Mouse (Mus musculus): ENCODE data around the gene Reps1. TPM values are rescaled to one million over a fixed set of nuclear protein-coding genes. Genes with fewer than 3 reads are reported as not detected.
A peak's percentile ranks its signal among the peaks of the same experiment; 100 is the strongest.

The Reps1 gene
- polyA plus RNA-seq (2012; rRNA removed) = 55.9 and 61.6 TPM in 2 replicates

DNA sequence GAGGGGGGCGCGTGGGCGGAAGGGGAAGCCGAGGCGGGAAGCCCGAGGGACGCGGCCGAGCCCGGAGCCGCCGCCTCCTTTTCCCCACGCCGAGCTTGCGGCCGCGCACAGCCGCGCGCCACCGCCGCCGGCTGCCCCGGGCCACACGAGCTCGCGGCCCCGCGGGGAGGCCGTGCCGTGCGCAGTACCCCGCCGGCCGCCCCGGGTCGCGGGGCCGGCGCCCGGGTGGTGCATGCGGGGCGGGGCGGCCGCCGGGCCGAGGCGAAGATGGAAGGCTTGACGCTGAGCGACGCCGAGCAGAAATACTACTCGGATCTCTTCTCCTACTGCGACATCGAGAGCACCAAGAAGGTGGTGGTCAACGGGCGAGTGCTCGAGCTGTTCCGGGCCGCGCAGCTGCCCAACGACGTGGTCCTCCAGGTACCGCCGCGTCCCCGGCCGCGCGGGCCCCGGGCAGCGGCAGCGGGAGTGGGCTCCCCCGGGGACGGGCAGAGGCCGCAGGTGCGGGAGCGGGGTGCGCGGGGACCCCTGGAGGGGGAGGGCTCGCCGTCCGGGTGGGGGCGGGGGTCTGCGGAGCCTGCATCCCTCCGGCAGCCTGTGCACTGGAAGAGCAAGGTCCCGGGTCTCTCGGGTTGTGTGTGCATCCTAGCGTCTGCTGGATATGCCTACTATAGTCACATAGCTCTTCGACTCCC lies at the start of gene Reps1:
TSS of gene Reps1 (plus strand) at position 166 of the 695 bp plus-strand sequence.
- no peak for DNase-seq (ENCODE audit: low read depth)

GRCm38 (mm10) chr10:18006756-18007155 lies 48.9 kb upstream of the Reps1 start:
- DNase-seq (ENCODE audit: low read depth) = no peak

DNA sequence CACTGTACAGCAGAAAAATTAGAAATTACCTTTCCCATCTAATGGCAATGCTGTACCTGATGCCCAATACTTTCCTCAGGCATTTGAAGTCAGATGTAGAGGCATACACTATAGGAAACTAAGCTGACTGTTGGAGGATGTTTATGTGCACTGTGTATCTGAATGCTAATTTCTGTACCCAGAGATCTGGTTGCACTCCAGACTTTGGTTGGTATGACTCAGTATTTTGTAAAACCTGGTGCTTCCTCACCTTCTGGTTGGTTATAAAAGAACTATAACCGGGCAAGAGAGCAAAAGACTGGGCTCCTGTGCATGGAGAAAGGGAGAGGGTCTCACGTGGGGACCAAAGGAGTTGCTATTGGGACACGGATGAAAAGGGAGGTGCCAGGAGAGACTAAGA lies 48.4 kb upstream of the Reps1 start:
- DNase-seq (ENCODE audit: low read depth) = no peak

DNA sequence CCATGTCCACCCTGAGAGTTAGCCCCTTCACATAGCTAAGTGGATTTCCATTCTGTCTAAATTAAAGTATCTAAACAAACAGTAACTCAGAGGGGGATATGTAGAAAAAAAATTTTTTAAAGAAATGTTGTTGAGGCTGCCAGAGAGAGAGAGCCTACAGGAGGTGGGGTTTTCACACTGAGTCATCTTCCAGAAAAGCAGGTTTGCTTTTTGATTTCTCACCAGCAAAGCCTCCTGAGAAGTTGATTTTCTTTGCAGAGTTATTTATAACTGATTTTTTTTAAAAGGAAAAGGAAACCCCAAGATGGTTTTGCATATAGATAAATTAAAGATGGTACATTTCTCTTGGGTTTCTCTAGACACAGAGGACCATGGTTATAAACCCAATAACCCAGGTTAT lies 47.5 kb upstream of the Reps1 start:
- DNase-seq (ENCODE audit: low read depth) = no peak

DNA sequence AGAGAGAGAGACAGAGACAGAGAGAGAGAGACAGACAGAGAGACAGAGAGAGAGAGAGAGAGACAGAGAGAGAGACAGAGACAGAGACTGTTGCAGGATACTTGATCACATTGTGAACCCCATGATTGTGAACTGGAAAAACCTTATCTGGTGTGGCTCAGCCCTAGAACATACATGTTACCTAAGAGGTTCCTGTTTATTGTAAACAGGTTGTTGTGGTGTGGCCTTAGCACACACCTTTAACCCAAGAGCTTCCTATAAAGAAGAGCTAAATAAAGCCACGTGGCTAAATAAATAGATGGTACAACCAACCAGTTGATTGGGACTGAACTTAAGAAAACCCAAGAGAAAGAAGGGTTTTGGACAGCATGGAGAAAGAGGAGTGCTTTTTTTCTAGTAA lies 45.9 kb upstream of the Reps1 start:
- no peak for DNase-seq (ENCODE audit: low read depth)

GRCm38 (mm10) chr10:18011761-18012160 lies 43.9 kb upstream of the Reps1 start:
- no peak for DNase-seq (ENCODE audit: low read depth)

GRCm38 (mm10) chr10:18020443-18020842 lies 35.2 kb upstream of the Reps1 start:
- no peak for DNase-seq (ENCODE audit: low read depth)

DNA sequence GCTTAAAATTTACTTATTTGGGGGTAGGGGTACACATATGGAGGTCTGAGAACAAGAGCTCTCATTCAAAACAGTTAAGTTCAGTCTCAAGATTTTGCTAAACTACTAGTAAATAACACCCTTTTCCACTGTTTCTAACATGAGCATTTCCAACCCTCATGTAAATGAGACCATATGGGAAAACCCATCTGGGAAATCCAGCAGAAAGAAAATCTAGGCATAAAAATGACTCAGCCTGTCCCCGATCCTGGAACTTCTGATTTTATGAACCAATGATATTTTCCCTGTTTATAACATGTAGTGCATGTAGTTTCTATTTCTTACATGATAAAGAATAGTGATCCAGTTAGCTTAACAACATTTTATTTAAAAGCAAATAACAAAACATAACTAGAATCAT lies 34.8 kb upstream of the Reps1 start:
- DNase-seq (ENCODE audit: low read depth) = no peak

GRCm38 (mm10) chr10:18021576-18022311 lies 33.9 kb upstream of the Reps1 start:
- DNase-seq (ENCODE audit: low read depth) = peak; percentile 41

DNA sequence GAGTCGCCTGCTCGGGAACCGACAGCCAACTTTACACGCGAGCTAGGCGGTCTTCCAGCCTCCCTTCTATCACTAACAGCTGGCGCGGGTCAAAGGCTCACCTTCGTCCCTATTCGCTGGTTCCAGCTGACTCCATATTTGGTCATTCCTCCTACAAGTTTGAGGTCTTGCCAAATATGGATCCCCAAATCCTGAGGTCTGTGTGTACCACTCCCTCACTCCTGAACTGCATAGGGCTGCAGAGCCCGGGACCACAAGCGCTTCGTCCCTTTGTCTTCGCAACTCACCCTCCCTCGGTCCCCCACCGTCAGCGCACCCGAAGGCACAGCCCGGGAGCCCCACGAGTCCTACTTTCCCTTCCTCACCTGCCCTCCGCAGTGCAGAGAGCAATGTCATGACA lies 33.3 kb upstream of the Reps1 start:
- DNase-seq (ENCODE audit: low read depth) = peak; percentile 38

GRCm38 (mm10) chr10:18022741-18023347 lies 32.8 kb upstream of the Reps1 start, which contains the start of gene Abracl:
Gene Abracl, minus strand, starts transcription at chr10:18023288.
- peak; percentile 33 for DNase-seq (ENCODE audit: low read depth)

DNA sequence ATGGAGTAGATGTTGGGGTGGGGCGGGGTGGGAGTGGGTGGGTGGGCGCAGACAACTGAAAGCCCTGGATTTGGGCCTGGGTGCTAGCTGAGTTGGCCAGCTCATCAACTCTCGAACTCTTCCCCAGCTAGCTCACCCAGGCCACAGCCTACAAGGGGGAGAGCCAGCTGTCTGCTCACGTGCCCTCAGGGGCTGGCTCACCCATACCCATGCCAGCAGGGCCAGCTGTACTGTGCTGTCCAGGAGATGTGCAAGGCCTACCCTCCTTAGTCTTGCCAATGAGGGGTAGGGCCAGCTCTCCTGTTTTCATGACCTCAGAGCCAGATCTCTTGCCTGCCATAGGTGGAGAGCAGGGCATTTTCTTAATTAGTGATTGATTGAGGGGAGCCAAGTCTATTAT lies 21.3 kb upstream of the Reps1 start:
- no peak for DNase-seq (ENCODE audit: low read depth)

DNA sequence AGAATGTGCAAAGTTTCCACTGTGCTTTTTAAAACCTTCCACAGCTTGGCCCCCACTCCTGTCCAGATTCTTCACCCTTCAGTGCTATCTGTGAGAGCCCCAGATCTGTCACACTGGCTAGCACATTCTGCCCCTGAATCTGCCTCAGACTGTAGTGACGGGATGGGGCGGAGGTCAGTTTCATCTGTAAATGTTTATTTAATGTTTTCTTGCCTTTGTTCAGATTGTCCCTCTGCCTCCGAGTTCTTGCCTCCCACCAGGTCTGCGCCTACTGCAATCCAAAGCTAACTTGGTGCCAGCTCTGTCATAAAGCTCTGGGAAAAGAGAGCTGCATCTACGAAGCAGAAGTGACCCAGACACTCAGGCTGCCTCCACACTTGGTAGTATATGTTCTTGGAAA lies 18.8 kb upstream of the Reps1 start:
- DNase-seq (ENCODE audit: low read depth) = no peak

GRCm38 (mm10) chr10:18046380-18046779 lies 9.3 kb upstream of the Reps1 start:
- no peak for DNase-seq (ENCODE audit: low read depth)

- peak; percentile 61 for DNase-seq (ENCODE audit: low read depth)
These were observed 8.1 kb upstream of the Reps1 start for GRCm38 (mm10) chr10:18047380-18048146.

DNA sequence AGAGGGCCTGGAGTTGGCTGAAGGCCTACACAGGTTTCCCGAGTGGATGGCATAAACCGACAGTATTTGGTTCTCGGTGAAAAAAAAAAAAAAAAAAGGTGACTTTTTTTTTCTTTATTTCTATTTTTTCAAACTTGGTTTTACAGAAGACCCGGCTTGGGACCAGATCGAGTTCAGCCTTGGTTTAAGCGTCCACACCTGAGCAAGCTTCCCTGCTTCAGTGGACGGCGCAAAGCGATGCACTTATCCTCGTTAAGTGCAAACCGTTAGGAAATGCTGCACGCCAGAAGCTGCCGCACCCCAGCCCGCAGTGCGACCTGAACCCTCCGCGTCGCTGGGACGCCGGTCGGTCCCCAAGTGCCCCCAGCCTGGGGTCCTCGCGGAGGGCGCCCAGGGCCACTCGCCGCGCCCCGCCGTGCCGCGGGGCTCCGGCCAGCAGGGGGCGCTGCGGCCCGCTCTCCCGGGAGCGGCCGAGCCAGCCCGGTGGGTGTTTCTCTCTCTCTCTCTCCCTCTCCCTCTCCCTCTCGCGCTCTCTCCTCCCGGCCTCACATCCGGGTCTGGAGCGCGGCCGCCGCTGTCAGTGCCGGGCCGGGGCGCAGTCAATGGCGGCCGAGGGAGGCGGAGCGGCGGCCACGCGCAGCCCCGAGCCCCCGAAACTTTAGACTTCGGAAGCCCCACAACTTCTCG lies 509 bp upstream of the Reps1 start:
- DNase-seq (ENCODE audit: low read depth) = no peak

DNA sequence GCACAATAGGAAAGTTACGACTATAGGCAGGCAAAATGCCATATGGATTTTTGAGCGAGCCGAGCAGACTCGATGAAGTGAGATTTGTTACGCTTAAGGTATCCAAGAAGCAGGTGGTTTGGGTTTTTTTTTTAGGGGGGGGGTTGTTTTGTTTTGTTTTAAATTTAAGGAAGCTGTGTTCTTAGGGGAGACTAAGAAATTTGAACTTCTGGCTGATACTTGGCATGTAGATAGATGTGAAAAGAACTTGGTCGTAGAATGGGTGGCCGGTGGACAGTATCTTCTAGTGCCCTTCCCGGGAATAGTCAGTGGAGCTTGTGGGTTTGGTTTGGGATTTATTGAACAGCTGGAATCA lies 707 bp downstream of the Reps1 start:
- DNase-seq (ENCODE audit: low read depth) = no peak

- DNase-seq (ENCODE audit: low read depth) = no peak
These were observed 3.1 kb downstream of the Reps1 start for GRCm38 (mm10) chr10:18058681-18059338.

DNA sequence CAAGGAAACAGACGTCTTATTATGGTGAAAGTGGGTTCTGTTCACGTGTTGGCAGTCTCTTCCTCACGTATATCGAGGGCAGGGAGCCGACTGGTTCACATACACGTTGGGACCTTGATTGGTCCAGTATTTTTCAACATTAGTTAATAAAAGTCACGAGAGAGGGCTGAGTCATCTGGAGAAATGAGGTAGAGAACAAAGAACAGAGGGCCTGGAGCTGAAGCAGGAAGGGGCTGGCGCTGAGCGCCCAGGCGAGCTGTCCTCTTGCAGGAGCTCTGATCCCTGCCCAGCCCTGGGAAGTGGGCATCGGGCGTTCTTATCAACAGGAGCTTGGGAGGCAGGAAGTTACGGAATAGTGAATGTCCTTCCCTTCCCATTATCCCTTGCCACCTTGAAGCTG lies 4.1 kb downstream of the Reps1 start:
- DNase-seq (ENCODE audit: low read depth) = no peak

DNA sequence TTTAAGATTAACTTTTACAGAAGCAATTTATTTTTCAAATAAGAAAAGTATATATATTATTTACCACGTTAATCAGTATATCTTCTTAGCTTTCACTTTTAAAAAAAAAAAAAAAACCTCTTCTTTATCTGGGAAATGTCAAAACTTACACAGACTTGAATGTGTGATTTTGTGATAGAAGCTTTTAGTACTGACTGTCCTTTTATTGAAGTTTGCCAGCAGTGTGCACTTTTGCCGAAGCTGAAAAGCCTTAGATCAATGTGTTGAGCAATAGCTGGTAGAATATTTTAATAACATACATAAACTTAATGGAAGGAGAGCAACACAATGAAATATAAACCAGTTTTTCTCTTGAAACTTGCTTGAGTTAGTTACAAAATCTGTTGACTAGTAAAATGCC lies 5.1 kb downstream of the Reps1 start:
- no peak for DNase-seq (ENCODE audit: low read depth)

DNA sequence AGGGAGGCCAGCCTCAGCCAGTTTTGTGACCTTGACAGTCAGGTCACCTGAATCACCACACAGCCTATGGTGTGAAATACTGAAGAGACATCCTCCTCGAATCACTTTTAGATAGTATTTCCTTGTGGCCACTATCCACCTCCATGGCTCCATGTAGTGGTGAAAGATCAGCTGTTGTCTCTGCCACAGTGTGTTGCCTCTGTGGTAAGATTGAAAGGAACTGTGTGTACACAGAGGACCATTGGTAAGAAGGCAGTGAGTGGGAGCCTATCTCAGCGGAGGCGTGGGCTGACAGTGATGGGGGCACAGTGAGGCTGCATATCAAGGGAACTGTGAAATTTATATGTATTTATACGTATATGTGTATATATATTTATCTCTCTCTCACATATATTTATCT lies 5.9 kb downstream of the Reps1 start:
- no peak for DNase-seq (ENCODE audit: low read depth)
